Mouse (Mus musculus) monocyte, adult 5-6 weeks (primary cell): Measurements from ENCODE around the gene 6030458C11Rik. TPM values are rescaled to one million over a fixed set of nuclear protein-coding genes. Genes with fewer than 3 reads are reported as not detected.

Source experiments
- ATAC-seq: fragments of 153-309, 156-312 bp; replicated peaks from 2 replicates; pipeline ENCODE4 v1.8.0; 2017; ENCODE audit warnings: mild to moderate bottlenecking; ENCODE audit not compliant: low TSS enrichment, insufficient number of reproducible peaks, severe bottlenecking, poor library complexity, low FRiP score
- total RNA-seq: library from RNA; stranded (forward); fragments of 200-1000, 200-491, 200-594 nt; gene quantifications from 3 replicates; pipeline ENCODE4 v1.2.3, GENCODE M21; 2017

Gene 6030458C11Rik
- total RNA-seq, 1 experiment from 2014 or later: 9.5 TPM

GRCm38 (mm10) chr15:12770958-12771357 is 53.5 kb downstream of the 6030458C11Rik start:
- no peak for ATAC-seq

- ATAC-seq: no peak
These were observed 57.6 kb downstream of the 6030458C11Rik start for GRCm38 (mm10) chr15:12766848-12767247.

GRCm38 (mm10) chr15:12763147-12763546 is 61.3 kb downstream of the 6030458C11Rik start:
- no peak for ATAC-seq

- ATAC-seq: no peak
These were observed 62.1 kb downstream of the 6030458C11Rik start for GRCm38 (mm10) chr15:12762258-12762913.

GRCm38 (mm10) chr15:12760747-12761146 is 63.7 kb downstream of the 6030458C11Rik start:
- no peak for ATAC-seq

- no peak for ATAC-seq
These were observed 66.0 kb downstream of the 6030458C11Rik start for GRCm38 (mm10) chr15:12758461-12758860.

Other genes starting within 250 kb of the 6030458C11Rik start
- gene Pdzd2, start 84.7 kb downstream of the 6030458C11Rik start, total RNA-seq: 1.2 to 5.9 TPM (median 1.4 TPM) in 3 replicates
- 5.7 to 15.3 TPM (median 9.9 TPM) in 3 replicates for gene Drosha, start 166 bp upstream of the 6030458C11Rik start, total RNA-seq